Mouse (Mus musculus) lung, postnatal 0 days (tissue): ENCODE measurements around the gene Ctla4. TPM values are rescaled to one million over a fixed set of nuclear protein-coding genes. Genes with fewer than 3 reads are reported as not detected.

ENCODE experiments used
- ATAC-seq: fragments of 200-750 bp; cut with Nextera tagmentation; 2 replicates; pipeline ENCODE4 v1.8.0; 2017; ENCODE audit warnings: moderate library complexity
- DNase-seq: peaks from one replicate; pipeline ENCODE4 v3.0.0-alpha.2; 2016; ENCODE audit warnings: low spot score
- H3K27ac ChIP-seq: fragments of 300-500 bp; sonication (generic); 2 replicates; pipeline ENCODE4 v1.5.1; 2014; ENCODE audit warnings: antibody characterized with exemption, mild to moderate bottlenecking, low read length, mixed read lengths
- H3K27me3 ChIP-seq: fragments of 300-500 bp; sonication (generic); replicated peaks from 2 replicates; pipeline ENCODE4 v1.6.1; 2014; ENCODE audit warnings: low read length, mixed read lengths; ENCODE audit not compliant: insufficient read depth
- H3K36me3 ChIP-seq: fragments of 300-500 bp; sonication (generic); 2 replicates; pipeline ENCODE4 v1.6.1; 2014; ENCODE audit warnings: low read length, mixed read lengths; ENCODE audit not compliant: insufficient read depth
- H3K4me1 ChIP-seq: fragments of 300-500 bp; sonication (generic); 2 replicates; pipeline ENCODE4 v1.6.1; 2014; ENCODE audit warnings: antibody characterized with exemption, low read depth, low read length, mixed read lengths; ENCODE audit not compliant: insufficient read depth
- H3K4me2 ChIP-seq: fragments of 300-500 bp; sonication (generic); replicated peaks from 2 replicates; pipeline ENCODE4 v1.6.1; 2014; ENCODE audit warnings: low read depth, mild to moderate bottlenecking, low read length, moderate library complexity, mixed read lengths
- H3K4me3 ChIP-seq: fragments of 300-500 bp; sonication (generic); 2 replicates; pipeline ENCODE4 v1.5.1; 2014; ENCODE audit warnings: low read depth, low read length
- H3K9ac ChIP-seq: fragments of 300-500 bp; sonication (generic); replicated peaks from 2 replicates; pipeline ENCODE4 v1.6.1; 2014; ENCODE audit warnings: low read depth, mild to moderate bottlenecking
- H3K9me3 ChIP-seq: fragments of 300-500 bp; sonication (generic); 2 replicates; pipeline ENCODE4 v1.6.1; 2016; ENCODE audit warnings: low read length, mixed read lengths
- CTCF ChIP-seq: IDR thresholded peaks from 2 replicates; pipeline ENCODE4 v1.5.1; 2016; ENCODE audit warnings: antibody characterized with exemption, mild to moderate bottlenecking
- EP300 ChIP-seq: IDR thresholded peaks from 2 replicates; pipeline ENCODE4 v1.6.1; 2016; ENCODE audit warnings: antibody characterized with exemption, mild to moderate bottlenecking, control low read depth
- WGBS: fragments of 180-500 bp; shearing (Covaris S2); extraction: QIAGEN DNeasy Blood & Tissue Kit; methylation state at CpG from one replicate; pipeline ENCODE4 v1.1.7; 2014; 5-methylcytosine and 5-hydroxymethylcytosine counted together
- polyA plus RNA-seq: library from polyadenylated mRNA; unstranded; fragments of >200 nt; fragmentation: Nextera tagmentation; extraction: Ambion mirVana; gene quantifications from 2 replicates; pipeline ENCODE4 v1.2.1, GENCODE M21; 2015

The Ctla4 gene
- polyA plus RNA-seq, 1 experiment from 2014 or later, result not detected

DNA sequence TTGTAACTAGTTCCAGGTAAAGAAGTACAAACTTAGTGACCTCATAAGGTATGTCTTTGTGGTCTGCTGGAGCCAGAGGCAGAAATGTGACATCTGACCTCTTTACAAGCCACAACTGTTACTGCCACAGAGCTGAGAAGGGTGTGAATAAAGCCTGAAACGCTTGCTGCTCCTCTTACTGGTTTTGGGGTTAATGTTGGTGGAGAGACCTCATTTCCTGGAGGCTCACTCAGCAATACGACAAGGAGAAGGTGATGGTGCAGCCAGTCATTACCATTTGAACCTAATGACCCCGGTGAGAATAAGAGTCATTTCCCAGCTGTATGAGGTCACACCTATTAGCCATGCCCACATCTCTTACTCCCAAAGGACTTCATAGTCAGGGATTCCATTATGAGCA, 11.5 kb upstream of the Ctla4 start:
- no peaks in the 10 kb centered on the region for H3K27me3 ChIP-seq
- H3K9ac ChIP-seq, result no peak overlapping the region
- H3K4me1 ChIP-seq, result no peaks in the 10 kb centered on the region
- 51% methylated on average over 3 of the region's 3 CpGs for WGBS
- TF ChIP-seq CTCF (no peak), EP300 (no peak)
- no peaks in the 10 kb centered on the region for H3K9me3 ChIP-seq
- H3K4me3 ChIP-seq, result no peak overlapping the region
- ATAC-seq (no peak), DNase-seq (no peak)
- no peak overlapping the region for H3K27ac ChIP-seq
- H3K36me3 ChIP-seq, result no peaks in the 10 kb centered on the region
- H3K4me2 ChIP-seq, result no peak overlapping the region

DNA sequence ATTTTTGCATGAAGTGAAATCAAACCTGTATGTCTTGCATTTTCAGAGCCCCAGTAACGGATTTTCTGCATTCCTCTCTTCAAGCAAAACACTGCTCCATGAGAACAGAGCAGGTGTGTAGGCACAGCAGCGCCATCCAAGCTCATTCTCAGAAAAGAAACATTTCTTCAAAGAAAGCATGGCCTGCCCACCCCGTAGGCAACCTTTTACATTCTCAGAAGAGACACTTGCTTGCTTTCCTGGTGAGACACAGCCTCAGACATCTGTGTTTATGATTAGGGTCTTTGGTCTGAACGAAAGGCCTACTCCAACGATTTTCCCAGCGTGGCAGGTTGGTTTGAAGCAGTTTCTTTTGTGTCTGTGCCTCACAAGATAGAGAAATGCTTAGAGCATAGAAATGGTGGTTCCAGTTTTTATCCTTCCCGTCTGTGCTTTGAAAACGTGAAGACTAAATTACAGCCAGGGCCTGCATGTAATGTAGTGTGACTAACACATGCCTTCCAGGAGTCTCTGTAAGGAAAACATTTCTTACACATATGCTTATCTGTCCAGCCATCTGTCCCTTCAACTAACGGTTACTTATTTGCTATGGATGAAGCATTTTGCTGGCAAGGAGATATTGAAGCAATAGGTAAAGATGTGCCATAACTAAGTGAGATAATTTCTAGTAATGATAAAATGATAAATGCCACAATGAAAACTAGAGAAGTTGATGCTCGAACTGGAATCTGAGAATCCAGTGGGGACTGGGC, 6.5 kb upstream of the Ctla4 start:
- no peak for TF ChIP-seq EP300
- H3K27me3 ChIP-seq, result no peaks in the 10 kb centered on the region
- H3K4me2 ChIP-seq, result no peak overlapping the region
- WGBS, result 70% methylated on average over 10 of the region's 10 CpGs
- no peak overlapping the region for H3K27ac ChIP-seq
- ATAC-seq, result no peak
- no peaks in the 10 kb centered on the region for H3K36me3 ChIP-seq
- no peaks in the 10 kb centered on the region for H3K9me3 ChIP-seq
- DNase-seq, result no peak
- H3K9ac ChIP-seq, result no peak overlapping the region
- H3K4me3 ChIP-seq, result no peak overlapping the region
- no peaks in the 10 kb centered on the region for H3K4me1 ChIP-seq

DNA sequence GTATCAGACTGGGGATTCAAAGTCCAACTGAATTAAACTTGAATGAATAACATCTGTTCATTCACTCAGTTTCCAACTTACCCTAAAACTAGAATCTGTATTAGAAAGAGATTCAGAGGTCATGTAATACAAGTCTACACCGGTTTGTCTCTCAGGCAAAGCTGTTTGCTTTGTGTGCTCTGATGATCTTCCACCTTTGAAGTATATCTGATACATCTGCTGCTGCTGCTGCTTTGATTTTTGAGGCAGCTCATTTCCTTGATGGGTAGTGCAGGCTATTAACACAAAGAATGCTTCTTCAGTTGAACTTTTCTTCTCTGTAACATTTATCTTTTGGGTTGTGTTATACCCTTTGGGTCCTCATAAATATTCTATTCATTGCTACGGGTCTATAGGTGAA, 4.0 kb upstream of the Ctla4 start:
- no peaks in the 10 kb centered on the region for H3K4me1 ChIP-seq
- H3K27me3 ChIP-seq, result no peaks in the 10 kb centered on the region
- 41% methylated on average over 2 of the region's 2 CpGs for WGBS
- no peak for ATAC-seq
- H3K4me2 ChIP-seq, result no peak overlapping the region
- TF ChIP-seq CTCF (no peak), EP300 (no peak)
- H3K27ac ChIP-seq, result no peak overlapping the region
- H3K4me3 ChIP-seq, result no peak overlapping the region
- no peaks in the 10 kb centered on the region for H3K9me3 ChIP-seq
- H3K9ac ChIP-seq, result no peak overlapping the region
- DNase-seq, result no peak
- H3K36me3 ChIP-seq, result no peaks in the 10 kb centered on the region

DNA sequence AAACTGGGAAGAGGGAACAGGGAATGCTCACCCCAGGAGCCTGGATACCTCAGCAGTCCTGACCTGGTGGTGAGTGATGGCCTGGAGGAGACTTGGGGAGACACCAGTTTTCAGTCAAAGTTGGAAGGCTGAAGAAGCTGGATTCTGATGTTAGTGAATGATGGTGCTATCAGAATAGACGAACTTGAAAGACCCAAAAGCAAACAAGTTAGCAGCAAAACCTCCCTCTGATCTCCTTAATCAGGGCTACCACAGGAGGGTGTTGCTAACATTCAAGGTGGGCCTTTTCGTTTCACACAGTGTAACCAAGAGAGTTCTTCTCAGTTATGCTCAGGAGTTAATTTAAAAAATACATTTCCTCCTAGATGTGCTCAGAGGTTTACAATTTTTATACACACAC, 3.5 kb upstream of the Ctla4 start:
- Histone ChIP-seq H3K4me3 (no peak overlapping the region), H3K27ac (no peak overlapping the region), H3K9ac (no peak overlapping the region), H3K4me1 (no peaks in the 10 kb centered on the region), H3K36me3 (no peaks in the 10 kb centered on the region), H3K27me3 (no peaks in the 10 kb centered on the region), H3K4me2 (no peak overlapping the region), H3K9me3 (no peaks in the 10 kb centered on the region)
- DNase-seq (no peak), ATAC-seq (no peak)
- 54% methylated on average over 2 of the region's 2 CpGs for WGBS
- TF ChIP-seq EP300 (no peak), CTCF (no peak)

DNA sequence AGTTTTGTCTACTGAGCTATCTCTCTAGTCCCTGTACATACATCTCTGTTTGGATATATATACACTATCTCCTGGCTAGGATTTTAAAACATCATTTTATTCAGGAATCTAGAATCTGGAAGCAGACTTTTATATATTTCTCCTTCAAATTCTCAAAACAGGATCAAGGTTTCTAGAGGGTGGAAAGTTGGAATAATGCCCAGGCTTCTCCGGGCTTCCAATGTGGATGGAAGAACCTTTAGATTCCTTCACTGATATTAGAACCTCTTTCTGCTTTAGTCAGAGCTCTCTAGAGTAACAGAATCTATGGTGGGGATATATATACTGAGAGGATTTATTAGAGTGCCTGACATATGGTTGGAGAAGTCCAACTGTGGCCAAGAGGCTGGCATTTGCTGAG, 2.2 kb upstream of the Ctla4 start:
- 40% methylated on average over 1 of the region's 1 CpGs for WGBS
- Histone ChIP-seq H3K9me3 (no peaks in the 10 kb centered on the region), H3K4me2 (no peak overlapping the region), H3K27ac (no peak overlapping the region), H3K4me1 (no peaks in the 10 kb centered on the region), H3K36me3 (no peaks in the 10 kb centered on the region), H3K4me3 (no peak overlapping the region), H3K27me3 (no peaks in the 10 kb centered on the region), H3K9ac (no peak overlapping the region)
- TF ChIP-seq CTCF (no peak), EP300 (no peak)
- DNase-seq, result no peak
- no peak for ATAC-seq

DNA sequence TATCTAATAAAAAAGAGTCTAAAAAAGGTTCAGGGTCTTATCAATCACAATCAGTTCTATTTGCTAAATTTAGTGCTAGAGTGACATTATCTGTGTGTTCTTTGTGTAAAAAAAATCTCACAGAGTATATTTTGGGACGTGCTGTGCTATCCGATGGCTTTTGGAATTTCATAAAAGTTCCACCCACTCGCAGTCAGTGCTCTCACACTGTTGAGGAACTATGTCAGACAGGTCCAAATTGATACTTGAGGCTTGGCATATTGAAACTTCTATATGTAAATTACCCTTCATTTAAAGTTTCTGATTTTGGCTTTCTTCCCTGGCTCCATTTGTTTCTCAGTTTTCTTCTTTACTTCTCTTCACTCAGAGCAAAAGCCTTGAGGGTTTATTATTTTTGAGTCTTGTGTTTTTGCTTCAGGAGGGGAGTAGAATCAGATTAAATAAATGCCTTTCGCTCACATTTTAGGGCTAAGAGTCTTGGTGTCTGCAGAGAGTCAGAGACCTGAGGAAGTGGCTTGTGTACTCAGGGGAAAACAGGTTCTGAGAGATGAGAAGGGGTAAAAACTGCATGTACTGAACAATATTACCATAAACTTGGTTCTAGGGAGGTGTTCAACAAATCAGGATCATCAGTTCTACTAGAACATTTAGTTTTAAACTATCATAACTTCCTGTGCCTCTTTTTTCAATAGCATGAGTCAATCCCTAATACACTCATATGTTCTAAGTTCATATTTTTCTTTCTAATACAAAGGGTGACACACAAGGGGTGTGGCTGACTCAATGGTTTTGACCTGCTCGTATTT, 11.5 kb downstream of the Ctla4 start:
- H3K27ac ChIP-seq, result no peak overlapping the region

More for the DNA sequence above, 11.5 kb downstream of the Ctla4 start:
- TF ChIP-seq EP300 (peak; percentile 58), CTCF (no peak)
- Histone ChIP-seq H3K4me3 (no peak overlapping the region), H3K4me2 (no peak overlapping the region), H3K9me3 (no peaks in the 10 kb centered on the region), H3K9ac (no peak overlapping the region), H3K4me1 (no peaks in the 10 kb centered on the region), H3K27me3 (no peaks in the 10 kb centered on the region), H3K36me3 (no peaks in the 10 kb centered on the region)
- peak; percentile 23 for DNase-seq
- 56% methylated on average over 5 of the region's 5 CpGs for WGBS
- ATAC-seq, result peak; percentile 16; the same call in 1 of the 2 replicates
